In genomic region chr1:162083354-162083753, GRCm38 (mm10) we compare ENCODE assay signal across 18 mouse cellular contexts.
DNase-seq lines count a peak whose midpoint lies in the region; ATAC-seq and TF ChIP-seq lines count a peak whose summit lies in the region.
"Had no signal": no experiment of that assay in that cellular context is flagged by ENCODE, and none has a peak within 500 bp of the region (broad histone marks: within the 10 kb centered on the region; RNA-seq: fewer than 3 reads in every experiment).

No protein-coding gene starts in this region.

- H3K4me3 ChIP-seq in heart, embryonic 13.5 days = no peak overlapping the region
- no peak overlapping the region for H3K4me3 ChIP-seq in lung, embryonic 15.5 days
- H3K4me3 ChIP-seq in limb, embryonic 12.5 days (replicated peaks) = no peak overlapping the region
- H3K4me3 ChIP-seq in midbrain, postnatal 0 days (ENCODE audit: low read depth, low read length) = no peak overlapping the region
- H3K4me3 ChIP-seq in forebrain, embryonic 11.5 days (ENCODE audit: low read depth, low read length) = no peak overlapping the region
- H3K4me3 ChIP-seq: hindbrain, embryonic 12.5 days; megakaryocyte, embryonic 14.5 days had no signal

- no peaks in the 10 kb centered on the region for H3K9me3 ChIP-seq in heart, embryonic 13.5 days
- H3K9me3 ChIP-seq in lung, embryonic 15.5 days = no peaks in the 10 kb centered on the region
- H3K9me3 ChIP-seq in limb, embryonic 12.5 days = 0 out of 2 replicates have a peak, but pooled peaks cover 4% of the 10 kb centered on the region
- no peaks in the 10 kb centered on the region for H3K9me3 ChIP-seq in midbrain, postnatal 0 days (ENCODE audit: low read length)
- no peaks in the 10 kb centered on the region for H3K9me3 ChIP-seq in forebrain, embryonic 11.5 days (ENCODE audit: control insufficient read depth, low read length)
- H3K9me3 ChIP-seq: hindbrain, embryonic 12.5 days; megakaryocyte, embryonic 14.5 days had no signal

- no peak for TF ChIP-seq CTCF in midbrain, postnatal 0 days (IDR thresholded peaks at IDR 0.05)

- ATAC-seq in heart, embryonic 13.5 days (ENCODE audit: extremely low read depth, insufficient number of reproducible peaks, low FRiP score, low TSS enrichment) = no peak
- no peak for ATAC-seq in lung, embryonic 15.5 days (ENCODE audit: borderline replicate concordance, extremely low read depth, low FRiP score, low TSS enrichment)
- no peak for ATAC-seq in limb, embryonic 12.5 days (ENCODE audit: insufficient number of reproducible peaks, insufficient read depth, low FRiP score, low TSS enrichment, low read depth)
- no peak for ATAC-seq in midbrain, postnatal 0 days (ENCODE audit: low FRiP score)
- no peak for ATAC-seq in forebrain, embryonic 11.5 days (replicated peaks; ENCODE audit: low FRiP score)
- ATAC-seq: midbrain, embryonic 16.5 days had no signal

- H3K27me3 ChIP-seq in heart, embryonic 13.5 days (replicated peaks) = no peaks in the 10 kb centered on the region
- no peaks in the 10 kb centered on the region for H3K27me3 ChIP-seq in lung, embryonic 15.5 days
- no peaks in the 10 kb centered on the region for H3K27me3 ChIP-seq in limb, embryonic 12.5 days
- H3K27me3 ChIP-seq in midbrain, postnatal 0 days (ENCODE audit: insufficient read depth, low read length) = no peaks in the 10 kb centered on the region
- no peaks in the 10 kb centered on the region for H3K27me3 ChIP-seq in forebrain, embryonic 11.5 days (ENCODE audit: control insufficient read depth, insufficient read depth, low read length)
- H3K27me3 ChIP-seq: CH12.LX; hindbrain, embryonic 12.5 days had no signal

- no peak for DNase-seq in heart, adult 9 months (ENCODE audit: low spot score in 2 of 2)
- no peak for DNase-seq in lung, postnatal 25 days (ENCODE audit: low spot score)
- no peak for DNase-seq in midbrain, postnatal 0 days (ENCODE audit: low spot score)
- no peak for DNase-seq in forebrain, embryonic 11.5 days (ENCODE audit: low spot score)
- DNase-seq: adrenal gland, adult 2 months; heart, adult 18-20 months; kidney, adult 11 months; kidney, postnatal 25 days; liver; lung, adult 2 months; thymus, postnatal 25 days had no signal

- WGBS in heart, embryonic 13.5 days = 46% methylated on average over 2 of the region's 2 CpGs
- 36% methylated on average over 2 of the region's 2 CpGs for WGBS in lung, embryonic 15.5 days
- WGBS in limb, embryonic 12.5 days = 85% methylated on average over 2 of the region's 2 CpGs
- WGBS in midbrain, postnatal 0 days = 91% methylated on average over 2 of the region's 2 CpGs
- 88% methylated on average over 2 of the region's 2 CpGs for WGBS in forebrain, embryonic 11.5 days

- H3K27ac ChIP-seq in heart, embryonic 13.5 days (replicated peaks) = peak overlapping the region; percentile 53
- peak overlapping the region; percentile 89 for H3K27ac ChIP-seq in lung, embryonic 15.5 days
- H3K27ac ChIP-seq in limb, embryonic 12.5 days = 0 out of 2 replicates have a peak overlapping the region, but pooled peaks have one; percentile 66
- no peak overlapping the region for H3K27ac ChIP-seq in midbrain, postnatal 0 days (ENCODE audit: low read depth, low read length)
- no peak overlapping the region for H3K27ac ChIP-seq in forebrain, embryonic 11.5 days (ENCODE audit: low read depth, low read length)
- H3K27ac ChIP-seq: hindbrain, embryonic 12.5 days had no signal

- no peak overlapping the region for H3K4me2 ChIP-seq in heart, embryonic 13.5 days
- H3K4me2 ChIP-seq in lung, embryonic 15.5 days = no peak overlapping the region
- no peak overlapping the region for H3K4me2 ChIP-seq in limb, embryonic 12.5 days
- H3K4me2 ChIP-seq in midbrain, postnatal 0 days (ENCODE audit: low read depth, low read length, poor library complexity, severe bottlenecking) = no peak overlapping the region
- H3K4me2 ChIP-seq in forebrain, embryonic 11.5 days (ENCODE audit: low read depth, low read length, severe bottlenecking) = no peak overlapping the region
- H3K4me2 ChIP-seq: hindbrain, embryonic 12.5 days had no signal

- no peaks in the 10 kb centered on the region for H3K36me3 ChIP-seq in heart, embryonic 13.5 days
- H3K36me3 ChIP-seq in lung, embryonic 15.5 days = no peaks in the 10 kb centered on the region
- H3K36me3 ChIP-seq in limb, embryonic 12.5 days = no peaks in the 10 kb centered on the region
- no peaks in the 10 kb centered on the region for H3K36me3 ChIP-seq in midbrain, postnatal 0 days (ENCODE audit: insufficient read depth, low read length)
- no peaks in the 10 kb centered on the region for H3K36me3 ChIP-seq in forebrain, embryonic 11.5 days (ENCODE audit: control insufficient read depth, insufficient read depth, low read length)
- H3K36me3 ChIP-seq: hindbrain, embryonic 12.5 days had no signal

- no peak overlapping the region for H3K9ac ChIP-seq in heart, embryonic 13.5 days
- H3K9ac ChIP-seq in lung, embryonic 15.5 days = no peak overlapping the region
- H3K9ac ChIP-seq in limb, embryonic 12.5 days (replicated peaks) = no peak overlapping the region
- no peak overlapping the region for H3K9ac ChIP-seq in midbrain, postnatal 0 days (replicated peaks; ENCODE audit: low read length, poor library complexity, severe bottlenecking)
- no peak overlapping the region for H3K9ac ChIP-seq in forebrain, embryonic 11.5 days (ENCODE audit: low read length)
- H3K9ac ChIP-seq: hindbrain, embryonic 12.5 days had no signal

- H3K4me1 ChIP-seq in heart, embryonic 13.5 days = peaks cover 22% of the 10 kb centered on the region
- H3K4me1 ChIP-seq in lung, embryonic 15.5 days = peaks cover 29% of the 10 kb centered on the region
- H3K4me1 ChIP-seq in limb, embryonic 12.5 days (replicated peaks) = peaks cover 35% of the 10 kb centered on the region
- H3K4me1 ChIP-seq in midbrain, postnatal 0 days (ENCODE audit: insufficient read depth, low read length) = no peaks in the 10 kb centered on the region
- H3K4me1 ChIP-seq in forebrain, embryonic 11.5 days (replicated peaks; ENCODE audit: control insufficient read depth, insufficient read depth, low read length) = no peaks in the 10 kb centered on the region
- H3K4me1 ChIP-seq: megakaryocyte, embryonic 14.5 days had no signal

Comparison
In these comparisons a context has a peak if more than half of its experiments do, and no peak if none do; other contexts are left out.
1. H3K27ac ChIP-seq: peak in heart, embryonic 13.5 days (single experiment), lung, embryonic 15.5 days (single experiment) and limb, embryonic 12.5 days (single experiment); none in midbrain, postnatal 0 days (single experiment) and forebrain, embryonic 11.5 days (single experiment).